Mouse (Mus musculus) C2C12 (cell line): ENCODE results near the gene Arid5b. TPM values are rescaled to one million over a fixed set of nuclear protein-coding genes. Genes with fewer than 3 reads are reported as not detected.

Experiments
- H3K27me3 ChIP-seq: one replicate; pipeline ENCODE4 v1.6.1; 2011; ENCODE audit not compliant: control insufficient read depth, insufficient read depth, insufficient read length
- H3K36me3 ChIP-seq: one replicate; pipeline ENCODE4 v1.6.1; 2011; ENCODE audit not compliant: control insufficient read depth, insufficient read depth
- H3K4me3 ChIP-seq: one replicate; pipeline ENCODE4 v1.5.1; 2011; ENCODE audit warnings: mild to moderate bottlenecking, control low read depth; ENCODE audit not compliant: poor library complexity, insufficient read depth, severe bottlenecking
- H3K79me2 ChIP-seq: one replicate; pipeline ENCODE4 v1.6.1; 2011; ENCODE audit not compliant: control insufficient read depth, insufficient read depth
- H3K79me3 ChIP-seq: one replicate; pipeline ENCODE4 v1.6.1; 2011; ENCODE audit warnings: low read depth, control low read depth
- H3ac ChIP-seq: one replicate; pipeline ENCODE3; 2011; ENCODE audit warnings: low read depth; ENCODE audit not compliant: control insufficient read depth, insufficient read length
- CEBPB ChIP-seq: IDR thresholded peaks from one replicate; pipeline ENCODE4 v1.6.1; 2011; ENCODE audit warnings: low read depth, mild to moderate bottlenecking, control low read depth, moderate library complexity
- CTCF ChIP-seq: IDR thresholded peaks from one replicate; pipeline ENCODE4 v1.5.1; 2011; ENCODE audit not compliant: control insufficient read depth, insufficient read depth, insufficient read length
- FOSL1 ChIP-seq: IDR thresholded peaks from one replicate; pipeline ENCODE4 v1.8.0; 2011; ENCODE audit warnings: mild to moderate bottlenecking, low read length; ENCODE audit not compliant: poor library complexity, insufficient read depth, severe bottlenecking
- MAX ChIP-seq: IDR thresholded peaks from one replicate; pipeline ENCODE4 v1.6.1; 2011; ENCODE audit warnings: mild to moderate bottlenecking, control low read depth
- MYOD1 ChIP-seq: IDR thresholded peaks from one replicate; pipeline ENCODE4 v1.6.1; 2011; ENCODE audit warnings: low read depth; ENCODE audit not compliant: control insufficient read depth, insufficient read length
- MYOG ChIP-seq: IDR thresholded peaks from one replicate; pipeline ENCODE4 v1.6.1; 2011; ENCODE audit not compliant: control insufficient read depth, insufficient read length; ENCODE audit errors: extremely low read depth
- USF1 ChIP-seq: IDR thresholded peaks from one replicate; pipeline ENCODE4 v1.6.1; 2011; ENCODE audit warnings: low read depth, mild to moderate bottlenecking, control low read depth, moderate library complexity
- polyA plus RNA-seq: library from polyadenylated mRNA; unstranded; fragments of >200 nt; fragmentation: generic; extraction: Trizol; gene quantifications from one replicate; pipeline ENCODE4 v1.2.1, GENCODE M21; 2012; ENCODE audit warnings: missing spikeins

Gene Arid5b
- polyA plus RNA-seq, 1 experiment: 6.0 TPM

DNA sequence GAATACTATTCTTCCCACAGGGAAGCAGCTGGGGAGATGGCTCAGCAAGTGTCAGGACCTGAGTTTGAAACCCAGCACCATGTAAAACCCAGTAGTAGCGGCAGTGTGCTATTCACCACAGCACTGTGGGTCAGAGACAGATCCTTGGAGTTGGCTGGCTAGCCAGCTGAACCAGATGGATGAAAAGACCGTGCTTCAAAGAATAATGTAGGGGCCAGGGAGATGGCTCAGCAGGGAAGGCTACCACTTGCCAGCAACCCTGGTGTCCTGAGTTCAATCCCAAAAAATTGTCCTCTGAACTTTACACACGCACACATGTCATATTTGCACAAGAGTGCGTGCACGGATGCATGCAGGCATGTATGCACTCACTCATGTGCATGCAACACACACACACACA, 164.9 kb downstream of the Arid5b start:
- H3K4me3 ChIP-seq: no peak overlapping the region
- no peaks in the 10 kb centered on the region for H3K79me2 ChIP-seq
- no peaks in the 10 kb centered on the region for H3K27me3 ChIP-seq
- H3K36me3 ChIP-seq: peaks cover 41% of the 10 kb centered on the region
- H3K79me3 ChIP-seq: no peaks in the 10 kb centered on the region
- TF ChIP-seq MAX: no peak
- no peak for TF ChIP-seq CTCF
- TF ChIP-seq MYOG: no peak
- TF ChIP-seq FOSL1: no peak
- TF ChIP-seq MYOD1: no peak
- no peak for TF ChIP-seq CEBPB
- no peak for TF ChIP-seq USF1
- H3ac ChIP-seq: no peak overlapping the region

DNA sequence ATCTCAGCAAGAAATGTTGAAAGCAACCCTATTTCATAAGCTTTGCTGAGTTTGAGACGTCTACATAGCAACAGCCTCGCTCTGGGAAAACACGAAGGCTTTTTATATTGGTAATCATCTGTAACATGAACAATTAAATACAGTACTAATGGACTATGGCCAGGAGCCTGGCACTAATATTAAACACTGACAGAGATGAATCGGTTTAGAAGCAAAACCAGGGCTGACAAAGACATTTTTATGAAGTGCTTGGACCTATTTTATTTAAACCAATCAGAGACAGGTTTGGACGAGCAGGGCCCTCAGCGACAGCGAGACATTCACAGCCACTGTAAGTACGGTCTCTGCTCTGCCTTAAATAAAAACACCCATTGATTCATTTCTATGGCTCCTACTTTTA, 165.6 kb downstream of the Arid5b start:
- Histone ChIP-seq H3ac (no peak overlapping the region), H3K36me3 (peaks cover 39% of the 10 kb centered on the region), H3K27me3 (no peaks in the 10 kb centered on the region), H3K79me3 (no peaks in the 10 kb centered on the region), H3K79me2 (no peaks in the 10 kb centered on the region), H3K4me3 (no peak overlapping the region)
- TF ChIP-seq CEBPB (no peak), MYOG (no peak), USF1 (no peak), MAX (no peak), CTCF (no peak), FOSL1 (no peak), MYOD1 (no peak)

DNA sequence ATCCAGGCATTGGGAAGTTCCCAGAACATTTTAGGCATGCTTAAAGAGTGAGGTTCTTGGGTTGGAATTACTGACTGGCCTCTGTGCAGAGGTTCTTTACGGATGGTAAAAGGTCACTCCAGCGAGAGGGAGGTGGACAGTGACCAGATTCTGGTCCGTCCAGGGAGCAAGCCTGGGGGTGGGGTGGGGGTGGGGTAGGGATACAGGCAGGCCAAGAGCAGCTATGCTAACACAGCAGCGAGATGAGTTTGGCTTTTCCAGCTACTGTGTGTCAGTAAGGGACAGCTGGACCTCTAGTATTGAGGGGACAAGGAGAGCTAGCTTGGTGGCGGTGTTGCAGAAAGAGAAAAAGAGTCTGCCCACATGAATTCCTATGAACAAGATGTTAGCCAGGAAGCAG, 167.9 kb downstream of the Arid5b start:
- Histone ChIP-seq H3K79me3 (no peaks in the 10 kb centered on the region), H3ac (no peak overlapping the region), H3K27me3 (no peaks in the 10 kb centered on the region), H3K4me3 (no peak overlapping the region), H3K79me2 (no peaks in the 10 kb centered on the region), H3K36me3 (peaks cover 34% of the 10 kb centered on the region)
- no peak for TF ChIP-seq CTCF
- no peak for TF ChIP-seq MYOD1

DNA sequence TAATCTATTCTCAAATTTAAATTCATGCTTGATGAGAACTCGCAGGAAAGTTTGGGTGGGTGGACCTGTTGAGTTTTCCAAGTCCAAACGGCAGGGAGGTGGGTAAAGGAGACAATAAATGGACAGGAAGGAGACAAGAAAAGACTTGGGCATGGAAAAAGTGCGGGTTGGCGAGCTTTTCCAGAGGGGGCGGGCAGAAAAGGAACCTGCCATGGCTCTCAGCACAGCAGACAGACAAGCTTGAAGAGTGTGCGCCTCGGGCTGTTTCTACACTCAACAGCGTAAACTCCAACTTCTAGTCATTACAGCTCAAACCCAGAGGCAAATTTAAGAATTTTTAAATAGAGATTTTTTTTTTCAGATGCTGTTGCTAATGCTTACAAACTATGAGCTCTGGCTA, 168.4 kb downstream of the Arid5b start:
- TF ChIP-seq FOSL1: no peak
- no peak for TF ChIP-seq CEBPB
- no peak for TF ChIP-seq MYOD1
- no peak for TF ChIP-seq USF1
- no peak for TF ChIP-seq CTCF
- TF ChIP-seq MAX: no peak
- TF ChIP-seq MYOG: no peak
- H3K79me2 ChIP-seq: no peaks in the 10 kb centered on the region
- no peak overlapping the region for H3K4me3 ChIP-seq
- no peaks in the 10 kb centered on the region for H3K79me3 ChIP-seq
- H3K36me3 ChIP-seq: peaks cover 32% of the 10 kb centered on the region
- no peaks in the 10 kb centered on the region for H3K27me3 ChIP-seq
- no peak overlapping the region for H3ac ChIP-seq

DNA sequence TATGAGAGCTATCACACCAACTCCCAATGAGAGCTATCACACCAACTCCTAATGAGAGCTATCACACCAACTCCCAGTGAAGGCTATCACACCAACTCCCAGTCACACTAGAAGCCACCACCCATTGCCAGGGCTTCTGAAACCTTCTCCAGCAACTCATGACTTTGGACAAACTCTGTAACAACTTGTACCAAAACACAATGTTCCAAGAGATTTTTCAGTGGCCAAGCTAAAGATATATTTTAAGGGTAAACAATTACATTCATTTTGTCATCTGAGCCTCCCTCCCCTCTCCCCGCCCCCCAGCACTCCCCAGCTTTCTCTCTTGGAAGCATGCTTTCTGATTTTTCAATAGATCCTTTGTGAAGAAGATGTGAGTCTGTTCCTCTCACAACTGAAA, 168.9 kb downstream of the Arid5b start:
- no peaks in the 10 kb centered on the region for H3K79me2 ChIP-seq
- TF ChIP-seq USF1 (no peak), MAX (no peak)

DNA sequence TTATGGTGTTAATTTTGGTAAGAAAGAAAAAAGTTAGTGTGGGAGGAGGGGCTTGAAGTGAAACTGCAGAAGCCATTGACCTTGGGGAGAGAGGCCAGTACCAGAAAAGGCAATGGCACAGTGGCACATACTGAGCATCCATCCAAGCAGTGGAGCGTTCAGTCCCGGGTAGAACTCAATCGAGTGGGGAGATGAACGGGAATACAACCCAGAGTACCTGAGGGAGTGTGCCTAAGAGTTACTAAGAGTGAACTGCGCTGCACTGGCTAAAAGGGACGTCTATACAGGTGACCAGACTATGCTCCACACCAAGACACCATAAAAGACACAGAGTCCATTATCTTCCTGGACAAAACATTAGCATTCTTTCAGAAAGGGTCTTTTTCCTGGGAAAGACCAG, 170.8 kb downstream of the Arid5b start:
- TF ChIP-seq CEBPB: no peak
- no peak for TF ChIP-seq CTCF
- TF ChIP-seq MAX: no peak
- TF ChIP-seq MYOG: no peak
- TF ChIP-seq USF1: no peak
- TF ChIP-seq FOSL1: no peak
- TF ChIP-seq MYOD1: no peak
- peaks cover 29% of the 10 kb centered on the region for H3K36me3 ChIP-seq
- no peak overlapping the region for H3K4me3 ChIP-seq
- no peaks in the 10 kb centered on the region for H3K27me3 ChIP-seq
- no peak overlapping the region for H3ac ChIP-seq
- H3K79me3 ChIP-seq: no peaks in the 10 kb centered on the region
- H3K79me2 ChIP-seq: no peaks in the 10 kb centered on the region

More for the DNA sequence above, 168.9 kb downstream of the Arid5b start:
- H3K36me3 ChIP-seq: peaks cover 32% of the 10 kb centered on the region
- no peaks in the 10 kb centered on the region for H3K27me3 ChIP-seq
- no peak overlapping the region for H3K4me3 ChIP-seq
- H3ac ChIP-seq: no peak overlapping the region
- H3K79me3 ChIP-seq: no peaks in the 10 kb centered on the region

DNA sequence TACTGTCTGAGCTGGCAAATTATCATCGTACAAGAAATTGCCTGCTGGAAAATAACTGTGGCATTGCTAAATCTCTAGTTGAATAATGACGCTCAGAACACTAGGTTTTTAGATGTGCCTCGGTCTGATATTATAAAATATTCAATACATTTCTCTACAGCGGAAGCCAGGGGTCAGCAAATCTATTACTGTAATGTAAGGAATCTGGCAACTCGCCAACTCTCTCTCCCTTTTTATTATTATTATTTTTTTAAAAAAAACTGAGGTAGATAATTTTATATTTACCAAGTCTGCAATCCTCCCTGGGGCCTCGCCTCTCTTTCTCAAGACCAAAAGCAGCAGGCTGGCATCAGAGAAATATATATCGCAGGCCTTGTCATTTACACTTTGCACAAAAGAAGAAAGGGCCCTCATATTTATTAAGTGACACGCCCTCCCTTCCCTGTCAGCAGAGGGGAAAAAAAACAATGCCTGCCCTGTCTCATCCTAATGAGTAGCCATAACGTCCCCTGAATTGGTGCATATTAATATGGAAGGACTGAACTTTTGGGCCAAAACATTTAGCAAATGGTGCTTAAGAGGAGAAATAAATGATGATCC, 172.1 kb downstream of the Arid5b start:
- Histone ChIP-seq H3K36me3 (peaks cover 42% of the 10 kb centered on the region), H3K27me3 (no peaks in the 10 kb centered on the region), H3K4me3 (no peak overlapping the region), H3K79me3 (no peaks in the 10 kb centered on the region), H3ac (no peak overlapping the region), H3K79me2 (no peaks in the 10 kb centered on the region)
- TF ChIP-seq CTCF: no peak
- TF ChIP-seq CEBPB: no peak
- no peak for TF ChIP-seq FOSL1
- TF ChIP-seq MYOG: no peak
- TF ChIP-seq USF1: no peak
- no peak for TF ChIP-seq MYOD1
- no peak for TF ChIP-seq MAX
